Mouse (Mus musculus) c-Kit-positive CD71-positive TER-119-positive erythroid progenitor cells, embryonic 14.5 days (primary cell): ENCODE measurements around the gene Mid1.
"Not testable (repeated sequence)": the region's sequence is repeated elsewhere in the genome, so short reads cannot be mapped to it uniquely, and the experiment has no call there.

Source experiments
- DNase-seq: peaks from one replicate; pipeline ENCODE4 v3.0.0-alpha.2; 2013; ENCODE audit warnings: low spot score

The Mid1 gene

DNA sequence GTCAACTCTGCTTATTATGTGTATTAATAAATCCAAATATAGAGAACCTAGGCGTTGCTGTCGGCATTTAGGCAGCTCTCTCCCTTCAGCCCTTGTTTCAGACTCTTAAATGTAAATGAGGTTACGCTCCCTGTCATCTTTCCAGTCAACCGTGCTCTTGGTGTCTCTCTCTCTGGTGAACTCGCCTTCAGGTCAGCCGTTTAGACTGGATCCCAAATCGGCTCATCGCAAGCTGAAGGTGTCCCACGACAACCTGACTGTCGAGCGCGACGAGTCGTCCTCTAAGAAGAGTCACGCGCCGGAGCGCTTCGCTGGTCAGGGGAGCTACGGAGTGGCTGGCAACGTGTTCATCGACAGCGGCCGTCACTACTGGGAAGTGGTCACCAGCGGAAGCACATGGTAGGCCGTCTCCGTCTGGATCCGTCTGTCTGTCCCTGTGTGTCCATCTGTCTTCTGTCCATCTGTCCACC lies 302.4 kb downstream of the Mid1 start:
- peak; percentile 57 for DNase-seq

DNA sequence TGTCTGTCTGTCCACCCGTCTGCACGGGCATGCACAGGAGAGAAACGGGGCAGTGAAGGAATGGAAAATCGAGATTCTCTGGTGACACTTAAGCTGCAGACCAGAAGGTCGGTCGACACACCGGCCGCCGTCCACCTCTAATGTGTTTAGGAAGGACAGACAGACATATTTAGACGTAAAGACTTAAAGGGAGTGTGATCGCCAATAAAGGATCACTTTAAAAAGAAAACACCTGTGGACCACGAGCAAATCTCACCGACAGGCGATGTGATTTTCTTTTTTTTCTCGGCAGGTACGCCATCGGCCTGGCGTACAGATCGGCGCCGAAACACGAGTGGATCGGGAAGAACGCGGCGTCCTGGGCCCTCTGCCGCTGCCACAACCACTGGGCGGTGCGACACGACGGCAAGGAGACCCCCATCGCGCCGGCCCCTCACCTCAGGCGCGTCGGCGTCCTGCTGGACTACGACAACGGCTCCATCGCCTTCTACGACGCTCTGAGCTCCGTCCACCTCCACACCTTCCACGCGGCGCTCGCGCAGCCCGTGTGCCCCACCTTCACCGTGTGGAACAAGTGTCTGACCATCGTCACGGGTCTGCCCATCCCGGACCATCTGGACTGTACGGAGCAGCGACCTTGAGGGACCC lies 303.7 kb downstream of the Mid1 start:
- peak; percentile 40 for DNase-seq

DNA sequence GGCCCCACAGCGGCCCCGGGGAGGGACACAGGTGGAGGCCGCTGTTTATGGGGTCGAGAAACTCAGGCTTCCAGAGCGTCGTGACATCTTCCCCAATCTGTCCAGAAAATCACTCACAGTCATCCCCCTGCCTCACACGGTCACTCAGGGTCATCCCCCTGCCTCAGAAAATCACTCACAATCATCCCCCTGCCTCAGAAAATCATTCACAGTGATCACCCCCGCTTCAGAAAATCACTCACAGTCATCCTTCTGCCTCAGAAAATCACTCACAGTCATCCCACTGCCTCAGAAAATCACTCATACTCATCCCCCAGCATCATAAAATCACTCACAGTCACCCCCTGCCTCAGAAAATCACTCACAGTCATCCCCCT lies 304.2 kb downstream of the Mid1 start:
- DNase-seq, result peak; percentile 65

DNA sequence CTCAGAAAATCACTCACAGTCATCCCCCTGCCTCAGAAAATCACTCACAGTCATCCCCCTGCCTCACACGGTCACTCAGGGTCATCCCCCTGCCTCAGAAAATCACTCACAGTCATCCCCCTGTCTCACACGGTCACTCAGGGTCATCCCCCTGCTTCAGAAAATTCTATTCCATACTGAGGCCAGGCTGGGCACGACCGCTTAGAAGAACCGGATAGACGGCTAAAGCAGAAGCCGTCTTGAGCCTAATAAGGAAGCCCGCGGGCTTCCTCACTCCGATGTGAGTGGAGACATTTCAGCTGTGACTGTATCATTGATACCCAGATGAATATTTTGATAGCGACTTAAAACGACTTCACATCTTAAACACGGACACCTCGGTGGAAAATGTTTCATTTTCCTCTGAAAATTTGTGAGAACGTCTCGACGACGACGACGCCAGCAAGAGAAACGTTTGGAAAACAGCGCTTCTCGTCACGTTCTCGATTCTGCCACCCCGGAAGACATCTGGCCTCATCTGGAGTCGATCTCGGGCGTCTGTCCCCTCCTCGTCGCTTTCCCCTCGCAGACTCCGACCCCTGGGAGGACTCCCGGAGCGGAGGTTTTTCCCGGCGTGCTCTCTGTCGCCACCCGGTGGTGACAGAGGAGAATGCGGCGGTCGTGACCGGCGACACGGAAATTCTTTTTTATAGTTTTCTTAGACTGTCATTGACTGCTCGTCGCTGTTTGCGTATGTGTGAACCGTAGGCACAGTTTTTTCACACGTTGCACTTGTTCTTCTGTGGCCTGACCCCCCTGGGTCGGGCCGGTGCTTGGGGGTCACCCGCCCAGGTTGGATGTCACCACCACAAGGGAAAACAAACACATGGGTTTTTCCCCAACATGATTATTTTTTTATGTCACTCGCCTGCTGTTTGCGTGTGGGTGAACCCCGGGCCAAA lies 305.0 kb downstream of the Mid1 start:
- peak; percentile 72 for DNase-seq

DNA sequence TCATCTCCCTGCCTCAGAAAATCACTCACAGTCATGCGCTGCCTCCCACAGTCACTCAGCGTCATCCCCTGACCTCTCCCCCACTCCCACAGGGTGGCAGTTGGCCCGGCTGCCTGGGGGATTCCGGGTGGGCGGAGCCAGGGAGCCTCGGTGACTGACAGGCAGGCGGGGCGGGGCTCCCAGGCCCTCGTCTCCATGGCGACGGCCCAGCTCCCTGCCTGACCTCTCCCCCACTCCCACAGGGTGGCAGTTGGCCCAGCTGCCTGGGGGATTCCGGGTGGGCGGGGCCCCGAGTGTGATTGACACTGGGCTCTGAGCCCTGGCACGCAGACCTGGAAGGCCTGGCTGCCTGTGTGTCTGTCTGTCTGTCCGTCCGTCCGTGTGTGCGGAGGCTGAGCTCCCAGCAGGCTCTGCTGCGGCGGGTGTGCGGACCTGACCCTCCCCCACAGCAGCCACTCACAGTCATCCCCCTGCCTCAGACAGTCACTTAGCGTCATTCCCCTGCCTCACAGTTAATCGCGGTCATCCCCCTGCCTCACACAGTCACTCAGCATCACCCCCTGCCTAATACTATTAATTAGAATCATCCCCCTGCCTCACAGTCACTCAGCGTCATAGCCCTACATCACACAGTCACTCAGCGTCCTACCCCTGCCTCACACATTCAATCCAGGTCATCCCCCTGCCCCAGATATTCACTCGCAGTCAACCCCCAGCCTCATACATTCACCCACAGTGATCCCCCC lies 306.3 kb downstream of the Mid1 start:
- peak; percentile 95 for DNase-seq

DNA sequence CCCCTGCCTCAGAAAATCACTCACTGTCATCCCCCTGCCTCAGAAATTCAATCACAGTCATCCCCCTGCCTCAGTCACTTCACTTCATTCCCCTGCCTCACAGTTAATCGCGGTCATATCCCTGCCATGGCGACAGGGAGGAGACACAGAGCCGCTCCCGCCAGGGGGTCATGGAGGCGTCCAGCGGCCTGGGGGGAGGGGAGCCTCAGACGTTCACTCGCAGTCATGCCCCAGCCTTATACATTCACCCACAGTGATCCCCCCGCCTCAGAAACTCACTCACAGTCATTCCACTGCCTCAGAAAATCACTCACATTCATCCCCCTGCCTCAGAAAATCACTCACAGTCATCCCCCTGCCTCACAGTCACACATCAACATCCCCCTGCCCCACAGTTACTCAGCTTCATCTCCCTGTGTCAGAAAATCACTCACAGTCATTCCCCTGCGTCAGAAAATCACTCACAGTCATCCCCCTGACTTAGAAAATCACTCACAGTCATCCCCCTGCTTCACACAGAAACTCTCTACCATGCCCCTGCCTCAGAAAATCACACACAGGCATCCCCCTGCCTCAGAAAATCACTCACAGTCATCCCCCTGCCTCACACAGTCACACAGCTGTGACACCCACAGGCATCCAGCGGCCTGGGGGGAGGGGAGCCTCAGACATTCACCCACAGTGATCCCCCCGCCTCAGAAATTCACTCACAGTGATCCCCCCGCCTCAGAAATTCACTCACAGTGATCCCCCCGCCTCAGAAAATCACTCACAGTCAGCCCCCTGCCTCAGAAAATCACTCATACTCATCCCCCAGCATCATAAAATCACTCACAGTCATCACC lies 307.3 kb downstream of the Mid1 start:
- not testable (repeated sequence) for DNase-seq

DNA sequence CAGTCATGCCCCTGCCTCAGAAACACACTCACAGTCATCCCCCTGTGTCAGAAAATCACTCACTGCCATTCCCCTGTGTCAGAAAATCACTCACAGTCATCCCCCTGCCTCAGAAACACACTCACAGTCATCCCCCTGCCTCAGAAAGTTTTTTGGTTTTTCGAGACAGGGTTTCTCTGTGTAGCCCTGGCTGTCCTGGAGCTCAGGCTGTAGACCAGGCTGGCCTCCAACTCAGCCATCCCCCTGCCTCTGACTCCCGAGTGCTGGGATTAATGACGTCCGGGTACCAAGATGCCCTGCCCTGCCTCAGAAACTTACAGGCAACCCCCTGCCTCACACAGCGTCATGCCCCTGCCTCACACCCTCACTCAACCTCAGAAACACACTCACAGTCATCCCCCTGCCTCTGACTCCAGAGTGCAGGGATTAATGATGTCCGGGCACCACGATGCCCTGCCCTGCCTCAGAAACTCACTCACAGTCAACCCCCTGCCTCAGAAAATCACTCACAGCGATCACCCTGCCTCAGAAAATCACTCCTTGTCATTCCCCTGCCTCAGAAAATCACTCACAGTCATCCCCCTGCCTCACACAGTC lies 308.1 kb downstream of the Mid1 start:
- not testable (repeated sequence) for DNase-seq

DNA sequence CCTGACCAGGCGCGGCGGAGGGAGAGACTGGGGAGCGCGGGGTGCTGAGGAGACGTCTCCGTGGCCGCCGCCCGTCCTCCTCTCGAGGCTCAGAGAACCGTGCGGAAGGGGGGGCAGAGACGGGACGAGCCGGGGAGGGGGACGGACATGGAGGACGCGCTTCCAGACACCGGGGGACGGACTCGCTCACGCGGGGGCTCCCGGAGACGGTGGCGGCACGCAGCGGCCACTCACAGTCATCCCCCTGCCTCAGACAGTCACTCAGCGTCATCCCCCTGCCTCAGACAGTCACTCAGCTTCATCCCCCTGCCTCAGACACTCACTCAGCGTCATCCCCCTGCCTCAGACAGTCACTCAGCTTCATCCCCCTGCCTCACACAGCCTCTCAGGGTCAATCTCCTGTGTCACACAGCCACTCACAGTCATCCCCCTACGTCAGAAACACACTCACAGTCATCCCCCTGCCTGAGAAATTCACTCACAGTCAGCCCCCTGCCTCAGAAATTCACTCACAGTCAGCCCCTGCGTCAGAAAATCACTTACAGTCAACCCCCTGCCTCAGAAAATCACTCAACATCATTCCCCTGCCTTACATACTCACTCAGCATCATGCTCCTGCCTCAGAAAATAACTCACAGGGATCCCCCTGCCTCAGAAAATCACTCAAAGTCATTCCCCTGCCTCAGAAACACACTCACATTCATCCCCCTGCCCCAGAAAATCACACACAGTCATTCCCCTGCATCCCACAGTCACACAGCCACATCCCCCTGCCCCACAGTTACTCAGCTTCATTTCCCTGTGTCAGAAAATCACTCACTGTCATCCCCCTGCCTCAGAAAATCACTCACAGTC lies 309.2 kb downstream of the Mid1 start:
- not testable (repeated sequence) for DNase-seq

DNA sequence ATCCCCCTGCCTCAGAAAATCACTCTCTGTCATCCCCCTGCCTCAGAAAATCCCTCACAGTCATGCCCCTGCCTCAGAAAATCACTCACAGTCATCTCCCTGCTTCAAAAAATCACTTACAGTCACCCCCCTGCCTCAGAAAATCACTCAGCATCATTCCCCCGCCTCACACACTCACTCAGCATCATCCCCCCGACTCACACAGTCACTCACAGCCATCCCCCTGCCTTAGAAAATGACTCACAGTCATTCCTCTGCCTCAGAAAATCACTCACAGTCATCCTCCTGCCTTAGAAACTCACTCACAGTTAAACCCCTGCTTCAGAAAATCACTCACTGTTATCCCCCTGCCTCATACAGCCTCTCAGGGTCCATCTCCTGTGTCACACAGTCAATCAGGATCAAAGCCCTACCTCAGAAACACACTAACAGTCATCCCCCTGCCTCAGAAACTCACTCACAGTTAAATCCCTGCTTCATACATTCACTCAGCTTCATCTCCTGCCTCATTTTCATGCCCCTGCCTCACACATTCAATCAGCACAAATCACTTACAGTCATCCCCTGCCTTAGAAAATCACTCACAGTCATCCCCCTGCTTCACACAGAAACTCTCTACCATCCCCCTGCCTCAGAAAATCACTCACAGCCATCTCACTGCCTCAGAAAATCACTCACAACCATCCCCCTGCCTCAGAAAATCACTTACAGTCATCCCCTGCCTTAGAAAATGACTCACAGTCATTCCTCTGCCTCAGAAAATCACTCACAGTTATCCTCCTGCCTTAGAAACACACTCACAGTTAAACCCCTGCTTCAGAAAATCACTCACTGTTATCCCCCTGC lies 310.1 kb downstream of the Mid1 start:
- DNase-seq, result peak; percentile 88

DNA sequence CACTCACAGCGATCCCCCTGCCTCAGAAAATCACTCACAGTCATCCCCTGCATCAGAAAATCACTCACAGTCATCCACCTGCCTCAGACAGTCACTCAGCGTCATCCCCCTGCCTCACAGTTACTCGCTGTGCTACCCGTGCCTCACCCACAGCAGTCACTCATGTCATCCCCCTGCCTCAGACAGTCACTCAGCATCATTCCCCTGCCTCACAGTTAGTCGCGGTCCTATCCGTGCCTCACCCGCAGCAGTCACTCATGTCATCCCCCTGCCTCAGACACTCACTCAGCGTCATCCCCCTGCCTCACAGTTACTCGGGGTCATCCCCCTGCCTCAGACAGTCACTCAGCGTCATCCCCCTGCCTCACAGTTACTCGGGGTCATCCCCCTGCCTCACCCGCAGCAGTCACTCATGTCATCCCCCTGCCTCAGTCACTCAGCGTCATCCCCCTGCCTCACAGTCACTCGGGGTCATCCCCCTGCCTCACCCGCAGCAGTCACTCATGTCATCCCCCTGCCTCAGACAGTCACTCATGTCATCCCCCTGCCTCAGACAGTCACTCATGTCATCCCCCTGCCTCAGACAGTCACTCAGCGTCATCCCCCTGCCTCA lies 311.0 kb downstream of the Mid1 start:
- not testable (repeated sequence) for DNase-seq

DNA sequence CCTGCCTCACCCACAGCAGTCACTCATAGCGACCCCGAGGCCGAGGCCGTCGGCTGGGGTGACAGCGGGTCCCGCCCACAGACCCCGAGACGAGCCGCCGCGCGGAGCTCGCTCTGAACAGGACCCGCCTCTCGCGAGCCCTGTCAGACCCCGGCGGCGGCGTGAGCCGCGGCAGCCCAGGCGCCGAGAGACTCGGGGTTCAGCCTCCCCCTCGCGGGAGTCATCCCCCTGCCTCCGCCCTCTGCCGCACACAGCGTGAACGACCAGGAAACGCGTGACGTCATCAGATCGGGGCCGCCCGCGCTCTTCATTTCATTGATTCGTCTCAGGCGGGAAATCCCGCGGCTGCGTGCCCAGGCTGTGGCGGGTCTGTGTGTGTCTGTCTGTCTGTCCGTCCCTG lies 311.9 kb downstream of the Mid1 start:
- peak; percentile 99 for DNase-seq

DNA sequence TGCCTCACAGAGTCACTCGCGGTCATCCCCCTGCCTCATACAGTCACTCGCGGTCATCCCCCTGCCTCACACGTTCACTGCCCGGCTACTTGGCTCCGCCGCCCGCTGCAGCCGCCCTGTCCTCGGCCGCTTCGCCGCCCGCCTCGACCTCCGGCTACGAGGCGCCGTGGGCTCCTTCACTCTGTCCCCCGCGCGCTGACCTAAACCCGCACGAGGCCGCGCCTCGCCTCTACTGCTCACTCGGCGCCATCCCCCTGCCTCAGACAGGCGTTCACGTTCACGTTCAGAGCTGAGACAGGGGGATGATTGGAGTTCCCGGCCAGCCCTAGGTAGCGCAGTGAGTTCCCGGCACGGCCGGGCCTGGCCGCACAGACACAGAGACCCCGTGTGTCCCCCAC lies 312.5 kb downstream of the Mid1 start:
- DNase-seq, result not testable (repeated sequence)

DNA sequence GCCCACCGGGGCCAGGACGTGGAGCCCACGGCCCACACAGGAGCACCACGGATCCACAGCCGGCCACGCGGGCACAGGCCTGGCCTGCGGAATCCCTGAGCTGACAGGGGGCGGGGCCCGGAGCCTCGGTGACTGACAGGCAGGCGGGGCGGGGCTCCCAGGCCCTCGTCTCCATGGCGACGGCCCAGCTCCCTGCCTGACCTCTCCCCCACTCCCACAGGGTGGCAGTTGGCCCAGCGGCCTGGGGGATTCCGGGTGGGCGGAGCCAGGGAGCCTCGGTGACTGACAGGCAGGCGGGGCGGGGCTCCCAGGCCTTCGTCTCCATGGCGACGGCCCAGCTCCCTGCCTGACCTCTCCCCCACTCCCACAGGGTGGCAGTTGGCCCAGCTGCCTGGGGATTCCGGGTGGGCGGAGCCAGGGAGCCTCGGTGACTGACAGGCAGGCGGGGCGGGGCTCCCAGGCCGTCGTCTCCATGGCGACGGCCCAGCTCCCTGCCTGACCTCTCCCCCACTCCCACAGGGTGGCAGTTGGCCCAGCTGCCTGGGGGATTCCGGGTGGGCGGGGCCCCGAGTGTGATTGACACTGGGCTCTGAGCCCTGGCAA lies 313.0 kb downstream of the Mid1 start:
- DNase-seq, result peak; percentile 100

DNA sequence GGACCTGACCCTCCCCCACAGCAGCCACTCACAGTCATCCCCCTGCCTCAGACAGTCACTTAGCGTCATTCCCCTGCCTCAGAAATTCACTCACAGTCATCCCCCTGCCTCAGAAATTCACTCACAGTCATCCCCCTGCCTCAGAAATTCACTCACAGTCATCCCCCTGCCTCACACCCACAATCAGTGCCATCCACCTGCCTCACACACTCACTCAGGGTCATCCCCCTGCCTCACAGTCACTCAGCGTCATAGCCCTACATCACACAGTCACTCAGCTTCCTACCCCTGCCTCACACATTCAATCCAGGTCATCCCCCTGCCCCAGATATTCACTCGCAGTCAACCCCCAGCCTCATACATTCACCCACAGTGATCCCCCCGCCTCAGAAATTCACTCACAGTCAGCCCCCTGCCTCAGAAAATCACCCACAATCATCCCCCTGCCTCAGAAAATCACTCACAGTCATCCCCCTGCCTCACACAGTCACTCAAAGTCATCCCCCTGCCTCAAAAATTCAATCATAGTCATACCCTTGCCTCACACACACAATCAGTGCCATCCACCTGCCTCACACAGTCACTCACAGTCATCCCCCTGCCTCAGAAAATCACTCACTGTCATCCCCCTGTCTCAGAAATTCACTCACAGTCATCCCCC lies 313.7 kb downstream of the Mid1 start:
- DNase-seq, result not testable (repeated sequence)

DNA sequence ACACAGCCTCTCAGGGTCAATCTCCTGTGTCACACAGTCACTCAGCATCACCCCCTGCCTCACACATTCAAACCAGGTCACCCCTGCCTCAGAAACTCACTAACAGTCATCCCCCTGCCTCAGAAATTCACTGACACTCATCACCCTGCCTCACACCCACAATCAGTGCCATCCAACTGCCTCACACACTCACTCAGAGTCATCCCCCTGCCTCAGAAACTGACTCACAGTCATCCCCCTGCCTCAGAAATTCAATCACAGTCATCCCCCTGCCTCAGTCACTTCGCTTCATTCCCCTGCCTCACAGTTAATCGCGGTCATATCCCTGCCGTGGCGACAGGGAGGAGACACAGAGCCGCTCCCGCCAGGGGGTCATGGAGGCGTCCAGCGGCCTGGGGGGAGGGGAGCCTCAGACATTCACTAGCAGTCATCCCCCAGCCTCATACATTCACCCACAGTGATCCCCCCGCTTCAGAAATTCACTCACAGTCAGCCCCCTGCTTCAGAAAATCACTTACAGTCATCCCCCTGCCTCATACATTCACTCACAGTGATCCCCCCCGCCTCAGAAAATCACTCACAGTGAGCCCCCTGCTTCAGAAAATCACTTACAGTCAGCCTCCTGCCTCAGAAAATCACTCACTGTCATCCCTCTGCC lies 314.4 kb downstream of the Mid1 start:
- not testable (repeated sequence) for DNase-seq

DNA sequence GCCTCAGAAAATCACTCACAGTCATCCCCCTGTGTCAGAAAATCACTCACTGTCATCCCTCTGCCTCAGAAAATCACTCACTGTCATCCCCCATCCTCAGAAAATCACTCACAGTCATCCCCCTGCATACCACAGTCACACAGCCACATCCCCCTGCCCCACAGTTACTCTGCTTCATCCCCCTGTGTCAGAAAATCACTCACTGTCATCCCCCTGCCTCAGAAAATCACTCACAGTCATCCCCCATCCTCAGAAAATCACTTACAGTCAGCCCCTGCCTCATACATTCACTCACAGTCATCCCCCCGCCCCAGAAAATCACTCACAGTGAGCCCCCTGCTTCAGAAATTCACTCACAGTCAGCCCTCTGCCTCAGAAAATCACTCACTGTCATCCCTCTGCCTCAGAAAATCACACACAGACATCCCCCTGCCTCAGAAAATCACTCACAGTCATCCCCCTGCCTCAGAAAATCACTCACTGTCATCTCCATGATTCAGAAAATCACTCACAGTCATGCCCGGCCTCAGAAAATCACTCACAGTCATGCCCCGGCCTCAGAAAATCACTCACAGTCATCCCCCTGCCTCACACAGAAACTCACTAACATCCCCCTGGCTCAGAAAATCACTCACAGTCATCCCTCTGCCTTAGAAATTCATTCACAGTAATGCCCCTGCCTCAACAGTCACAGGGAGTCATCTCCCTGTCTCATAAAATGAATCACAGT lies 315.1 kb downstream of the Mid1 start:
- not testable (repeated sequence) for DNase-seq
